Mouse (Mus musculus) frontal cortex, postnatal 14 days (tissue): ENCODE measurements around the gene Col6a1.
A peak's percentile ranks its signal among the peaks of the same experiment; 100 is the strongest.

Experiments used
- DNase-seq, 2 experiments: peaks; one replicate each; pipeline ENCODE4 v3.0.0; 2022; ENCODE audit warnings: low spot score in 2 of 2

Col6a1 gene

GRCm38 (mm10) chr10:76724231-76724736 lies 1.7 kb downstream of the Col6a1 start:
- DNase-seq = no peak

GRCm38 (mm10) chr10:76722751-76723450 lies 3.1 kb downstream of the Col6a1 start:
- DNase-seq = no peak

- no peak for DNase-seq
Observed at GRCm38 (mm10) chr10:76721746-76722145, 4.2 kb downstream of the Col6a1 start.

DNA sequence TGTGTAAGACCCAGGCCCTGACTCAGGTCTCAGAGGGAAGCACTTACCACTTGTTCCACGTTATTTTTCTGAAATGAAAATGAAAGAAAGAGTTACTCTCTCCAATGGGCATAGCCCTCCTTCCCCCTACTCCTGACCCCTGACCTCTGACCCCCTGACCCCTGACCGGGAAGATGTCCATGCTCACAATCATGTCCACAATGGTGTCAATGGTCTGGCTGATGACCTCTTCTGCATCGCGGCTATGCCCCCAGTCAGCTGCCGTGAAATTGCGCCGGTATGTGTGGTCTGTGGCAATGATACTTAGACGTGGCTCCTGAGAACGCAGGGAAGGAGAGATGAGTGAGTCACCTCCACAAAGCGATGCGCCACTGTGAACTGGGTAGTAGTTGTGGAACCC lies 4.8 kb downstream of the Col6a1 start:
- no peak for DNase-seq

DNA sequence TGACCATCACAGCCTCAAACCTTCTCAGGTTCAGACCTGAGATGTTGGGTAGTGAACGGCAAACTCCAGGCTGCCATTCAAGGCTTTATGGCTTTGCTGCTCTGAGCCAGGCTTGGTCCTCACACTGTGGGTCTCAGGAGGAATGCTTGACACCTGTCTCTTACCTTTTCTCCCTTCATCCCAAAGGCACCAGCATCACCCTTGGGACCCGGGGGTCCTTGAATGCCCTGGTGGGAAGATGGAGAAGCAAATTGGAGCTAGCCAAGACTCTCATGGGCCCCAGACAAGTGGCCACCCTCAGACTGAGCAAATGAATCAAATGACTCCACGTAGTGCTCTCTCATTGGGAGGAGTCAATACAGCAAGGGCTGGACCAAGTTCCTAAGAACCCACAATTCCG lies 8.3 kb downstream of the Col6a1 start:
- DNase-seq = no peak

GRCm38 (mm10) chr10:76717026-76717425 lies 8.9 kb downstream of the Col6a1 start:
- DNase-seq = no peak

- peak in 1 of 2 experiments; percentile 34 for DNase-seq
Observed at GRCm38 (mm10) chr10:76714303-76714702, 11.7 kb downstream of the Col6a1 start.

DNA sequence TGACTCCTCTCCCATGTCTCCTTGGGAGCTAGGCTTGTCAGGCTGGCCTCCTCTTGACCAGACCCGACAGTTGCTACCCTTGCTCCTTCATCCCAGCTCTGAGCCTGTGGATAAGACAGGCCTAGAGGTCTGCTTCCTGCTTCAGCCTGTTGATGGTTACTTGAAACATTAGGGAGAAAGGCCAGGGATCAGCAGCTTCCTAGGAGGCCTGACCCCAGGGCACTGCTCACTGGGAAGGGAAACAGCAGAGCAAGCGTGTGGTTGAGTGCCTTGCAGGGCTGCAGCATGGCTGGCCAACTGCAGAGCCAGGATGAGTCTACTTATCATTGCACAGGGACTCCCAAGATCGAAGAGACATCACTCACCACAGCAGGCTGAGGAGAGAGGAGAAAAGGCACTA lies 13.5 kb downstream of the Col6a1 start:
- no peak for DNase-seq

DNA sequence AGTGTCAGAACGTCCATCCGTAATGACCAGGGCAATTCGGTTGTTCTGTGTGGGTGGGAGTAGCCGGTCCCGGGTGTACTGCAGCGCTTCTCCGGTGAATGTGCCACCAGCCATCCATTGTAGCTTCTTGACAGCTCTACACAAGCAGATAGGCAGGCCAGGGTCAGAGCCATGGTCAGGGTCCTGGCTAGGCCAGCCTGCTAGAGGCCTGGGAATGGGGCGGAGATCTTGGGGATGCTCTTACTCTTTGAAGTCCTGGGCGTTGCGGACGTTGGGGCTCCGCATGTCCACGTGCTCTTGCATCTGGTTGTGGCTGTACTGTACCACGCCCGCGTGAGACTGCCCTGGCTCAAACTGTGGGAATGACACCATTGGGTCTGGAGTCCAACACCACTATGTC lies 14.6 kb downstream of the Col6a1 start:
- no peak for DNase-seq

DNA sequence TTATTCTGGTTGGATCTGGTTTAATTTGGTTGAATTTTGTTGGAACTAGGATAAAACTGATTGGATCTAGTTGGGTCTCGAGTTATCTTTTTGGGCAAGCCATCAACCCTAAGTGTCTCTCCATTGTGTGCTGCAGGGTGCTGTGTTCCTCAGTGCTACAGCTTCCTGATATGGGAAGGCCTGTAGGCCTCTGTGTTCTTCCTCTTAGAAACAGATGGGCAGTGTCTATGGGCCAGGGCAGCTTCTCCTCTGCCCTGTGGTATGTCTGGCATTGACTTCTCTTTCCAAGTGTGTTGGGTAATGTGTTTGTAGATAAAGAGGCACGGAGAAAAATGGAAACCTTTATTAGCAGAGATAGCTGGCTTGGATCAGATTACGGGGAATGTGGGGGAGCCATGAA lies 17.5 kb downstream of the Col6a1 start:
- no peak for DNase-seq

DNA sequence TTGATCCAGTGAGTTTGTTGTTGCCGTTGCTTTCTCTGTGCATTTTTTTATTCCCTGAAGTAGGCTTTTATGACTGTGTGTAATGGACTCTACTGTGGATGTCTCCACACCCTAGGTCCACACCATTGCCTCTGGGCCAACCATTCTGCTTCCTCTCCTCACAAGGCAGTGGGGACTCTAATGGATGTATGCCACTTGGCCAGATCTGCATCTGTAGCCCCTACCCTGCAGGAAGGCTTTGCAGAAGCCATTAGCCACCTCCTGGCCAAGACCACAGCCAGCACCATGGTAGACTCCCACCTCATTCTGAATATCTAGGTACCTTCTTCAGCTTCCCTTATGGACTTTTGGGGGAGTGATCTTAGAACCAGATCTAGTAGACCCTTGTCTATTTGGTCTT lies 18.4 kb downstream of the Col6a1 start:
- DNase-seq = no peak

DNA sequence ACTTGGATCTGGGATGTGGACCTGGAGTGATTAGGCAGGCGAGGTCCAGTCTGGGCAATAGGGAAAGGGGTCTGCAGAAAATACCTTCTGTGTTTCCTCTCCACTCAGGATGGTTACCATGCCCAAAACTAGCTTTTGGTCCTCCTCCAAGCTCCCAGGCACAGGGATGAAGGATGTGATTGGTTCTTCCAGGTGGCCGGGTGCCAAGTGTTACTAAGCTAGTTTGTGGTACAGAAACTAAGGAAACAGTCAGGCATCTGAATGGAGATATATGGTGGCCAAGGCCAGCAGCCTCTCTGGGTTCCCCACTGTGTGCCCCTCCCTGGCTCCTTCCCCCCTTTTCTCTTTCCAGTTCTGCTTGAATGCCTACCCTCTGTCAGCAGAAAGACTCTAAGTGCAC lies 19.0 kb downstream of the Col6a1 start:
- no peak for DNase-seq

DNA sequence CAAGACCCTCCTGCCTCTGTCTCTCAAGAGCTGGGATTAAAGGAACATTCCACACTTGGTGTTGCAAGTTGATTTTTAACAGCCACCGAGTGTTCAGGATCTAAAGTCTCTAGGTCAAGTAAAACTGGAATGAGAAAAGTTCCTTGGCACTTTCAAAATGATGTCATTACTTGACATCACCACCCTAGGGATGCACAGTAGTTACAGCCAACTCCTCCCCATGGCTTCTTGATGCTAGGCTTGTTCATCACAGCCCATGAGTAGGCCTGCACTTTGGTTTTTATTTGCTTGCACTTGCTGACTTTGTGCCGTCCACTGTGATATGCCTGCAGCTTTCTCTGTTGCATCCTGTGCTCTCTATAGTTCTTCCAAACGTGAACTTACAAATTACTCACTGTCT lies 21.6 kb downstream of the Col6a1 start:
- DNase-seq = no peak

GRCm38 (mm10) chr10:76701446-76701845 lies 24.5 kb downstream of the Col6a1 start:
- DNase-seq = no peak

DNA sequence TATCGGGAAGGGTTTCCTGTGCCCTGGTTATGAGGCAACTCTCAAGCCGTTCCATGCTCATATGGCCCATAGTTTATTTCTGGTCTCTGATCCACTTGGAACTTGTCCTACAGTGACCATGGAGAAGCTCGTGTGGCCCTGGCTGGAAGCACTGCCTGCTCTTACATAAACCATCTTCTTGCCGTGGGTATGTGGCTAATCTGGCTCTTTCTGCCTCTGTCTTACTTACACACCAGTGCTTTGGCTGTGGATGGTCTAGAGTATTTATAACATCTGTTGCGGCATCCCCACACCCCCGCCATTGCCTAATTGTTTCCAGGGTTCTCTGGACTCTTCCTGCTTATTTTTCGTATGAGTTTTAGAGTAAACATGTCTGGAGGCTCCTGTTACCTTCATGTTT lies 26.2 kb downstream of the Col6a1 start:
- DNase-seq = no peak

DNA sequence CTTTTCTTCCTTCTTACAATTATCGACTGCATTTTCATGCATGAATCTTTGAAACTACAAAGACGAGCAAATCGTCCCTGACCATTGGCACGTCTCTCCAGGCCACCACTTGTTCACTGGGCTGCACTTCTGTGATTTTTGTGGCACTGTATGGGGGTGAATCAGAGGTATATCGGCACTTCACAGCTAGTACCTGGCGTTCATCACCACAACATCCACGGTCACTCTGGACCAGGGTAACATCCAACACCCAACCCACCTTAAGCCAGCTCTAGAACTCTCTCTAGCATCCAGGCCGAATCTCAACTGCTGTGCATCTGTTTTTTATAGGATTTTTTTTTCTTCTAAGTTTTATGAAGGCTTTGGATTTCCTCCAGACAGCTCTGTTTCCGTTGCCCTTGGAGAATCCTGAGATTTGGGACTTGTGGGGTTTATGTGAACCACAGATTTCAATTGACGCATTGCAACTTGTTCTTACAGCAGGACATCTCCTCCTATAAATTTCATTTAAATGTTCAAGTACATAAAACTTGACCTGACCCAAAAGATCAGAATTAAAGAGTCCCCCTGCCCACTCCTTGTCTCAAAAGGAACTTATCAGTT lies 30.6 kb downstream of the Col6a1 start:
- DNase-seq = no peak

- DNase-seq = no peak
Observed at GRCm38 (mm10) chr10:76694765-76695164, 31.2 kb downstream of the Col6a1 start.

- DNase-seq = no peak
Observed at GRCm38 (mm10) chr10:76693446-76693845, 32.5 kb downstream of the Col6a1 start.

DNA sequence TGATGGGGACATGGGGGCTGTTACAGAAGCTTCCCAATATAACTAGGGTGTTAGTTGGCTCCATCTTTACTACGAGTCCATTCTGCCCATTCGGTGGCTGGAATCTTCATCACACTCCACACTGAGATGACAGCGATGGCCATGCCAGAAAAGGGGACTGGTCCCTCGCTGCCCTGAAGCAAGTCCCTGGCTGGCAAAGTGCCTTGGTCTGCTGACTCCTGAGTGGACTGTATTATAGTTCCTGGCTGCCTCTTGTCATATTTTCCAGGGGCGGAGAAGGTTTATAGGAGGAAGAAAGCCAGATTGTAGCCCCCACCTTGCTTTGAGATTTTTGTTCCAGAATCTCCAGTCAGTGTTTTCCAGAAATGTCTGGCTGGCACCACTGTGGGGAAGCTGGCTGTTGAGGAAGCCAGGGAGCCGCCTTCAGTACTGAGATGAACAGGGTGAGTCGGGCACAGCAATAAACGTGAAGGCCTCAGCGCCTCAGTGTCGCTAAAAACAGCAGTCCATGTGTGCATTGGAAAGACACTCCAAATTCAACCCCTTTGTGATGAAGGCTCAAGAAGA lies 40.4 kb downstream of the Col6a1 start:
- DNase-seq = no peak

DNA sequence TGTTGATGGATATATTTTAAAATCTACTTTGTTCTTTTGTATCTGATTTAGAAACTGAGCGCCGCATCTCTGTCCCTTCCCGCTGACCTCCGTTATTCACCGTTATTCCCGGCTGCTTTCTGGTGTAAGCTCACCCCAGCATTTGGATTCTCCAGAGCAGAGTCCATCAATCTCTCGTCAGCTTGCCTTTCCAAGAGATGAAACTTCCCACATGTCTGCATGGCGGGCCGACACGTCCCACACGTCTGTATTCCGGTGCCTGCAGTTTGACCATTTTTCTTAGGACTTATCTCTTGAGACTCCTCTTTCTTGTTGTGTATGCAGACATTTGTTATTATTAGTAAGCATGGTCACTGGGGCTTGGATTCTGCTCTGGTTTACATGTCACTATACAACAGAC lies 42.0 kb downstream of the Col6a1 start:
- DNase-seq = no peak

DNA sequence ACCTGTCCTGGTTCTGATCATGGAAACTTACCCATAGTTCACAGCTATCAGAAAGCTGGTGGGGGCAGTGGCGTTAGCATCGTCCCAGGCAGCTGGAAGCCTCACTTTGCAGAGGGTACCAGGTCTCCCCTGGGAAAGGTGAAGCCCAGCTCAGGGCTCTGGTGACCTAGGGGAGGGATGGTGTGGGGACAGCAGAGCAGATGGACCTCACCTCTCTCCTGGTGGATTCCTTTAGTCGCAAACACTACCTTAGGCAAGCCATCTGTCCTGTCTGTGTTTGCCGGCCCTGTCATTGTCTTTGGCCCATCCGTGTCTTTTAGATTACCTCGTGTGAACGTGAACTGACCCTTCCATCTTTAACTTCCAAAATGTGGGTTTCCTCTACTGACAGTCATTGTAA lies 42.5 kb downstream of the Col6a1 start:
- no peak for DNase-seq

DNA sequence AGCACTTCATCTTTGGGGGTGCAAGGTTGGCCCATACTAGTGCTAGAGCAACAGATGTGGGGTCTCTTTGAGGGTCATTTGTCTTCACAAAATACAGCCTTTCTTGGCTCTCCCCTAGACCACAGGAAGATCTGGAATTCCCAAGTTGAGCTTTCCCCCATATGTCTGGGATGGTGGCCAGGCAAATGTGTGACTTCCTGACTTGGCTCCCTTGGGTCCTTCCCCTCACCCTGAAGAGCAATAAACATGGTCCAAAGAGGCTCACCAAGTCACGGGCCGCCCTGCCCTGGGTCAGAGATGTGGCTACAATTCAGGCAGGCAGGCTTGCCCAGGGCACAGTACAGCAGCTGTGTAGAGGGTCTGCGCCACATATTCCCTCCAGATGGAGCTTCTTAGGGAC lies 44.1 kb downstream of the Col6a1 start:
- DNase-seq = no peak
